Mouse (Mus musculus) heart, adult 2 months (tissue): Measurements from ENCODE around the gene Ttn.

ENCODE experiments used
- CTCF ChIP-seq: fragments of 200-600 bp; IDR thresholded peaks from 2 replicates; pipeline ENCODE4 v1.8.1; 2022; ENCODE audit warnings: antibody characterized with exemption, mild to moderate bottlenecking, moderate library complexity
- EP300 ChIP-seq: fragments of 200-500 bp; IDR thresholded peaks from 2 replicates; pipeline ENCODE4 v1.6.1; 2011; ENCODE audit warnings: low read depth, low read length, control low read depth; ENCODE audit not compliant: insufficient read depth

DNA sequence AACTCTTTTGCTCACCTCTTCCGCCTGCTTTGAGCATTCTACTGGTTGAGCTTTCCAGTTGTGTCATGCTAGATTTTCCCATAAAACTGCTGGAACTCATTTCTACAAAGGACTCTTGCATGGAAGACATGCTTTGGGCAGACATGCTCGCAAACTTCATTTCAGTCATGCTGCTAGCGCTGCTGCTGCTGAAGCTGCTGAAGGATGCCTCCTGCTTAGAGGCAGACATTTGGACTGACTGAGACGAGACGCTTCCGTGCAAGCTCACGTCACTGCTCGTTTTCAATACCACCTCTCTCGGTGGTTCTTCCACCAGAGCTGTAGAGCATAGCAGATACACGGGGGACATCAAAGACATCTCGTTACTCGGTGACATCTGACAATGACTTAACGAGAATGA is 276.7 kb downstream of the Ttn start:
- TF ChIP-seq CTCF (no peak), EP300 (no peak)
